Mouse (Mus musculus) spleen, adult 2 months (tissue): Measurements from ENCODE around the gene Smim13.

Experiments
- CTCF ChIP-seq: fragments of 200-500 bp; IDR thresholded peaks from 2 replicates; pipeline ENCODE4 v1.5.1; 2011; ENCODE audit warnings: mild to moderate bottlenecking, inconsistent platforms; ENCODE audit not compliant: insufficient read depth, insufficient read length, insufficient replicate concordance; ENCODE audit errors: extremely low read depth
- POLR2A ChIP-seq: fragments of 200-500 bp; IDR thresholded peaks from 2 replicates; pipeline ENCODE4 v1.6.1; 2011; ENCODE audit warnings: low read depth, low read length, inconsistent platforms

DNA sequence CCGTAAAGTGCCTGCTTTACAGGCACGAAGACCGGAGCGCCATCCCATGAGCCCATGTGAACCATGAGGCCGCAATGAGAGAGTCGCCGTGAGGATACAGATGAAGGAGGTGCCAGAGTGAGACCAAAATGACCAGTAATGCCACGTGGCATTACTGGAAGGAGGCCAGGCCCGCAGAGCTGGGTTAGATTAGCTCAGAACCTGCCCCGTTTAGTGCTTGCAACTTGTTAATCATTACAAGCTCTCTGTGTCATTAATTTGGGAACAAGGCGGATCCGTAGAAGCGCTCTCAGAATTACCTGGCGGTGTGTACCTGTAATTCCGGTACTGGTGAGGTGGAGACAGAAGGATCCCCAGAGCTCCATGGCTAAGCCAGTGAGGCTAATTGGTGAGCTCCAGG, 17.4 kb upstream of the Smim13 start:
- TF ChIP-seq CTCF = no peak
- TF ChIP-seq POLR2A = no peak
